Mouse (Mus musculus): ENCODE results near the gene Per1. TPM values are rescaled to one million over a fixed set of nuclear protein-coding genes. Genes with fewer than 3 reads are reported as not detected.

The Per1 gene
- total and polyA plus RNA-seq, 2 experiments from 2014 or later: 15.2 to 38.3 TPM

DNA sequence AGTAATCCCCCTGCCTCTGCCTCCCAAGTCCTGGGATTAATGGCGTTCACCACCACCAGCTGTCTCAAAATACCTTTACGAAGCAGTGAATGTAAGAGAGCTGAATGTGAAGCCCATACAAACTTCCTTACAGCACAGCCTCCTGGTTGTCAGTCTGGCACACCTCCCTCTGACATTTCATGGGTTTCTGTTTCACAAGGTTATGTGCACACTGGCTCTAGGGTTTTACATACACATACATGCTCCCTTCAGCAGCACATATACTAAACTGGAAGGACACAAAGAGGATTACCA lies 20.3 kb upstream of the Per1 start:
- no peak for TF ChIP-seq CTCF (IDR thresholded peaks at IDR 0.05; ENCODE audit: low read depth)
- Histone ChIP-seq H3K27ac (ENCODE audit: low read depth, low read length) (no peak overlapping the region), H3K4me2 (ENCODE audit: low read depth) (no peak overlapping the region), H3K4me1 (ENCODE audit: insufficient read depth) (peaks cover 12% of the 10 kb centered on the region), H3K27me3 (ENCODE audit: insufficient read depth, low read length) (no peaks in the 10 kb centered on the region), H3K4me3 (ENCODE audit: low read depth, low read length) (no peak overlapping the region), H3K9me3 (ENCODE audit: low read length) (no peaks in the 10 kb centered on the region), H3K9ac (no peak overlapping the region), H3K36me3 (ENCODE audit: insufficient read depth) (no peaks in the 10 kb centered on the region)
- 44% methylated on average over 2 of the region's 2 CpGs for WGBS
- ATAC-seq (no peak), DNase-seq (no peak)

- H3K4me2 ChIP-seq (ENCODE audit: low read depth): no peak overlapping the region
- H3K4me3 ChIP-seq (ENCODE audit: low read depth, low read length): no peak overlapping the region
- no peak for TF ChIP-seq CTCF (IDR thresholded peaks at IDR 0.05; ENCODE audit: low read depth)
- WGBS: 50% methylated on average over 8 of the region's 9 CpGs
- H3K27me3 ChIP-seq (ENCODE audit: insufficient read depth, low read length): no peaks in the 10 kb centered on the region
- no peaks in the 10 kb centered on the region for H3K36me3 ChIP-seq (ENCODE audit: insufficient read depth)
- H3K27ac ChIP-seq (ENCODE audit: low read depth, low read length): no peak overlapping the region
- H3K4me1 ChIP-seq (ENCODE audit: insufficient read depth): peaks cover 12% of the 10 kb centered on the region
- H3K9ac ChIP-seq: no peak overlapping the region
- no peaks in the 10 kb centered on the region for H3K9me3 ChIP-seq (ENCODE audit: low read length)
- ATAC-seq (no peak), DNase-seq (no peak)
Measured at GRCm38 (mm10) chr11:69075764-69076479, 19.1 kb upstream of the Per1 start.

GRCm38 (mm10) chr11:69076572-69076971 lies 18.4 kb upstream of the Per1 start:
- Histone ChIP-seq H3K27me3 (ENCODE audit: insufficient read depth, low read length) (no peaks in the 10 kb centered on the region), H3K4me2 (ENCODE audit: low read depth) (no peak overlapping the region), H3K36me3 (ENCODE audit: insufficient read depth) (no peaks in the 10 kb centered on the region), H3K4me1 (ENCODE audit: insufficient read depth) (peaks cover 7% of the 10 kb centered on the region), H3K9me3 (ENCODE audit: low read length) (no peaks in the 10 kb centered on the region), H3K9ac (no peak overlapping the region), H3K27ac (ENCODE audit: low read depth, low read length) (no peak overlapping the region), H3K4me3 (ENCODE audit: low read depth, low read length) (no peak overlapping the region)
- 30% methylated on average over 5 of the region's 5 CpGs for WGBS
- DNase-seq (no peak), ATAC-seq (no peak)
- TF ChIP-seq CTCF (IDR thresholded peaks at IDR 0.05; ENCODE audit: low read depth): no peak

DNA sequence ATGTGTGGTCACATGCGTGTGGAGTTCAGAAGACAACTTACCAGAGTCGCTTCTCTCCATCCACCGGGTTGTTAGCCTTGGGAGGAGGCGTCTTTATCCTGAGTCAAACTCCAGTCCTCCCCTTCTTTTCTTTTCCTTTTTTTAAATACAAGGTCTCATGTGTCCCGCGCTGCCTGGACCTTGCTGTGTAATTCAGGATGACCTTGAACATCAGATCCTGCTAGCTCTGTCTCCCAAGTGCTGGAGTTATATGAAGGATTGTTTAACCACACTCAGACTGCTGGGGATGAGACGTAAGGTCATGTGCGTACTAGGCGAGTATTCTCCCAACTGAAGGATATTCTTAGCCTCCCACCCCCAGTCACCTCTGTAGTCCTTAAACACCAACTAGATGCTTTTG lies 17.7 kb upstream of the Per1 start:
- Histone ChIP-seq H3K4me2 (ENCODE audit: low read depth) (no peak overlapping the region), H3K4me3 (ENCODE audit: low read depth, low read length) (no peak overlapping the region), H3K36me3 (ENCODE audit: insufficient read depth) (no peaks in the 10 kb centered on the region), H3K27me3 (ENCODE audit: insufficient read depth, low read length) (no peaks in the 10 kb centered on the region), H3K27ac (ENCODE audit: low read depth, low read length) (no peak overlapping the region), H3K9ac (no peak overlapping the region), H3K9me3 (ENCODE audit: low read length) (no peaks in the 10 kb centered on the region), H3K4me1 (ENCODE audit: insufficient read depth) (peaks cover under 1% of the 10 kb centered on the region; the same call in 1 of the 2 replicates)
- TF ChIP-seq CTCF (IDR thresholded peaks at IDR 0.05; ENCODE audit: low read depth): no peak
- WGBS: 90% methylated on average over 9 of the region's 9 CpGs
- DNase-seq (no peak), ATAC-seq (no peak)

- H3K27ac ChIP-seq (ENCODE audit: low read depth, low read length): no peak overlapping the region
- H3K4me1 ChIP-seq (ENCODE audit: insufficient read depth): no peaks in the 10 kb centered on the region
- no peak overlapping the region for H3K4me2 ChIP-seq (ENCODE audit: low read depth)
- no peaks in the 10 kb centered on the region for H3K9me3 ChIP-seq (ENCODE audit: low read length)
- TF ChIP-seq CTCF (IDR thresholded peaks at IDR 0.05; ENCODE audit: low read depth): no peak
- no peaks in the 10 kb centered on the region for H3K27me3 ChIP-seq (ENCODE audit: insufficient read depth, low read length)
- no peak overlapping the region for H3K9ac ChIP-seq
- WGBS: 84% methylated on average over 6 of the region's 6 CpGs
- DNase-seq (no peak), ATAC-seq (no peak)
- H3K4me3 ChIP-seq (ENCODE audit: low read depth, low read length): no peak overlapping the region
- no peaks in the 10 kb centered on the region for H3K36me3 ChIP-seq (ENCODE audit: insufficient read depth)
Measured at GRCm38 (mm10) chr11:69078041-69078440, 17.0 kb upstream of the Per1 start.

DNA sequence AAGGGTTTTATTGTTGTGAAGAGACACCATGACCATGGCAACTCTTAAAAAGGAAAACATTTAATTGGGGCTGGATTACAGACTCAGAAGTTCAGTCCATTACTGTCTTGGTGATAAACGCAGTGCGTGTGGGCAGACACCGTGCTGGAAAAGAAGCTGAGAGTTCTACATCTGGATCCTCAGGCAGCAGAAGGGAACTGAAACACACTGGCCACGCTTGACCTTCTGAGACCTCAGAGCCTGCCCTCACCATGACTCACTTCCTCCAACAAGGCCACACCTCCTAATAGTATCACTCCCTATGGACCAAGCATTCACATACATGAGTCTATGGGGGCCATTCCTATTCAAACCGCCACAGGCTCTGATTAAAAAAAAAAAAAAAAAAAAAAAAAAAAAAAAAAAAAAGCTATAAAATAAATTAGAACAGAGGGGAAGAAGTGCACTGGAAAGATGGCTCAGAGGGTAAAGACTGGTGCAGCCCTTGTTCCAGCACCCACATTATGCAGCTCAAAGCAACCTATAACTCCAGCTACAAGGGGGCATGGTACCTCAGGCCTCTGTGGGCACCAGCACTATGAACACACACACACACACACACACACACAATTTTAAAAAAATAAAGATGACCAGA lies 16.1 kb upstream of the Per1 start:
- Histone ChIP-seq H3K9ac (no peak overlapping the region), H3K4me3 (ENCODE audit: low read depth, low read length) (no peak overlapping the region), H3K9me3 (ENCODE audit: low read length) (no peaks in the 10 kb centered on the region), H3K4me2 (ENCODE audit: low read depth) (no peak overlapping the region), H3K36me3 (ENCODE audit: insufficient read depth) (no peaks in the 10 kb centered on the region), H3K27ac (ENCODE audit: low read depth, low read length) (no peak overlapping the region), H3K27me3 (ENCODE audit: insufficient read depth, low read length) (no peaks in the 10 kb centered on the region), H3K4me1 (ENCODE audit: insufficient read depth) (no peaks in the 10 kb centered on the region)
- WGBS: 85% methylated on average over 5 of the region's 5 CpGs
- ATAC-seq (no peak), DNase-seq (no peak)
- TF ChIP-seq CTCF (IDR thresholded peaks at IDR 0.05; ENCODE audit: low read depth): no peak

- Histone ChIP-seq H3K27ac (ENCODE audit: low read depth, low read length) (no peak overlapping the region), H3K36me3 (ENCODE audit: insufficient read depth) (no peaks in the 10 kb centered on the region), H3K4me1 (ENCODE audit: insufficient read depth) (no peaks in the 10 kb centered on the region), H3K27me3 (ENCODE audit: insufficient read depth, low read length) (no peaks in the 10 kb centered on the region), H3K4me3 (ENCODE audit: low read depth, low read length) (no peak overlapping the region), H3K4me2 (ENCODE audit: low read depth) (no peak overlapping the region), H3K9ac (no peak overlapping the region), H3K9me3 (ENCODE audit: low read length) (no peaks in the 10 kb centered on the region)
- WGBS: 79% methylated on average over 15 of the region's 15 CpGs
- DNase-seq (no peak), ATAC-seq (no peak)
- TF ChIP-seq CTCF (IDR thresholded peaks at IDR 0.05; ENCODE audit: low read depth): no peak
Measured at GRCm38 (mm10) chr11:69080102-69080854, 14.7 kb upstream of the Per1 start.

Measured in forebrain, postnatal 0 days (tissue).